19 mouse cellular contexts compared by ENCODE assay signal in genomic region chr3:51221847-51222246, GRCm38 (mm10). TPM values are rescaled to one million over a fixed set of nuclear protein-coding genes. Genes with fewer than 3 reads are reported as not detected.
DNase-seq lines count a peak whose midpoint lies in the region; ATAC-seq and TF ChIP-seq lines count a peak whose summit lies in the region.
"Had no signal": no experiment of that assay in that cellular context is flagged by ENCODE, and none has a peak within 500 bp of the region (broad histone marks: within the 10 kb centered on the region; RNA-seq: fewer than 3 reads in every experiment).

No protein-coding gene starts in this region.

- ATAC-seq in heart, embryonic 13.5 days (ENCODE audit: extremely low read depth, insufficient number of reproducible peaks, low FRiP score, low TSS enrichment) = no peak
- ATAC-seq in heart, postnatal 0 days (ENCODE audit: insufficient read depth, low read depth) = peak; percentile 30
- ATAC-seq: activated CD4-positive, CD25-positive, alpha-beta regulatory T cell, adult 4 months; forebrain, embryonic 13.5 days; forebrain, postnatal 0 days; hindbrain, postnatal 0 days; Patski had no signal

- H3K4me2 ChIP-seq in heart, embryonic 13.5 days = peak overlapping the region; percentile 48
- peak overlapping the region; percentile 44 for H3K4me2 ChIP-seq in heart, postnatal 0 days (ENCODE audit: low read depth, low read length)
- H3K4me2 ChIP-seq: forebrain, embryonic 13.5 days; hindbrain, embryonic 13.5 days had no signal

- no peak for DNase-seq in heart, postnatal 25 days (ENCODE audit: low spot score)
- peak; percentile 61 for DNase-seq in heart, postnatal 0 days (ENCODE audit: low spot score)
- DNase-seq in heart, postnatal 4 days = no peak
- no peak for DNase-seq in embryo, embryonic 11 days
- DNase-seq: adrenal gland, postnatal 14 days; cerebellum, adult 9-10 months; cerebellum, postnatal 36 days; forebrain, postnatal 0 days; gastrocnemius, postnatal 14 days; kidney, adult 8-10 months had no signal

- peak overlapping the region; percentile 62 for H3K27ac ChIP-seq in heart, embryonic 13.5 days (replicated peaks)
- peak overlapping the region; percentile 81 for H3K27ac ChIP-seq in heart, postnatal 0 days (ENCODE audit: low read depth)
- peak overlapping the region; percentile 22; the same call in 1 of the 2 replicates for H3K27ac ChIP-seq in ES-Bruce4 (ENCODE audit: insufficient read depth, low read length)
- H3K27ac ChIP-seq: embryonic facial prominence, embryonic 10.5 days; forebrain, embryonic 13.5 days; hindbrain, embryonic 13.5 days; hindbrain, postnatal 0 days had no signal

- peaks cover 54% of the 10 kb centered on the region for H3K4me1 ChIP-seq in heart, embryonic 13.5 days
- peaks cover 38% of the 10 kb centered on the region for H3K4me1 ChIP-seq in heart, postnatal 0 days (ENCODE audit: control insufficient read depth, insufficient read depth)
- H3K4me1 ChIP-seq in E14TG2a.4 (replicated peaks; ENCODE audit: low read depth, low read length) = peaks cover 70% of the 10 kb centered on the region
- H3K4me1 ChIP-seq in ES-Bruce4 (ENCODE audit: control insufficient read depth, insufficient read depth, low read length) = peaks cover 2% of the 10 kb centered on the region

- TF ChIP-seq POLR2A in ES-Bruce4 (IDR thresholded peaks at IDR 0.05; ENCODE audit: insufficient read depth, low read length) = no peak

- no peak for TF ChIP-seq CTCF in heart, postnatal 0 days (IDR thresholded peaks at IDR 0.05; ENCODE audit: low read depth)
- TF ChIP-seq CTCF in E14TG2a.4 (conservative IDR thresholded peaks at IDR 0.05; ENCODE audit: low read length) = no peak
- TF ChIP-seq CTCF in ES-Bruce4 (IDR thresholded peaks at IDR 0.05; ENCODE audit: low read depth, low read length) = no peak

- no peaks in the 10 kb centered on the region for H3K36me3 ChIP-seq in heart, embryonic 13.5 days
- no peaks in the 10 kb centered on the region for H3K36me3 ChIP-seq in heart, postnatal 0 days (replicated peaks; ENCODE audit: control insufficient read depth, insufficient read depth, low read length)
- H3K36me3 ChIP-seq in E14TG2a.4 (ENCODE audit: insufficient read depth, low read length) (peaks cover 7% of the 10 kb centered on the region), ES-Bruce4 (ENCODE audit: control insufficient read depth, insufficient read depth, low read length, poor library complexity, severe bottlenecking) (no peaks in the 10 kb centered on the region)
- H3K36me3 ChIP-seq: hindbrain, embryonic 13.5 days had no signal

- no peak overlapping the region for H3K4me3 ChIP-seq in heart, embryonic 13.5 days
- no peak overlapping the region for H3K4me3 ChIP-seq in heart, postnatal 0 days (ENCODE audit: low read depth, low read length)
- peak overlapping the region; percentile 27 for H3K4me3 ChIP-seq in E14TG2a.4 (replicated peaks; ENCODE audit: low read length)
- no peak overlapping the region for H3K4me3 ChIP-seq in ES-Bruce4 (ENCODE audit: low read depth, low read length)
- H3K4me3 ChIP-seq: embryonic facial prominence, embryonic 10.5 days; forebrain, embryonic 13.5 days; hindbrain, embryonic 13.5 days had no signal

- 39% methylated on average over 8 of the region's 8 CpGs for WGBS in heart, embryonic 13.5 days
- 30% methylated on average over 8 of the region's 8 CpGs for WGBS in heart, postnatal 0 days

- H3K9ac ChIP-seq in heart, embryonic 13.5 days = peak overlapping the region; percentile 48; the same call in 1 of the 2 replicates
- H3K9ac ChIP-seq in heart, postnatal 0 days (replicated peaks; ENCODE audit: low read depth, low read length) = no peak overlapping the region
- H3K9ac ChIP-seq in ES-Bruce4 (ENCODE audit: low read depth, poor library complexity, severe bottlenecking) = no peak overlapping the region
- H3K9ac ChIP-seq: forebrain, embryonic 13.5 days; forebrain, postnatal 0 days; hindbrain, embryonic 13.5 days had no signal

- intact Hi-C loops in heart, postnatal 25 days (cut with DNase I) = loop anchor here (2.0 kb wide), 1 partner anchor 23 kb away; no protein-coding TSS in a partner anchor

- TF ChIP-seq EP300 in heart, postnatal 0 days (IDR thresholded peaks at IDR 0.05; ENCODE audit: low read depth) = no peak
- TF ChIP-seq EP300 in ES-Bruce4 (IDR thresholded peaks at IDR 0.05; ENCODE audit: insufficient read depth, low read depth, low read length) = no peak

- H3K27me3 ChIP-seq in heart, embryonic 13.5 days (replicated peaks) = no peaks in the 10 kb centered on the region
- no peaks in the 10 kb centered on the region for H3K27me3 ChIP-seq in heart, postnatal 0 days (ENCODE audit: control insufficient read depth, insufficient read depth, low read length)
- H3K27me3 ChIP-seq in E14TG2a.4 (ENCODE audit: insufficient read depth, low read length) (no peaks in the 10 kb centered on the region), ES-Bruce4 (ENCODE audit: control insufficient read depth, insufficient read depth, low read length, poor library complexity, severe bottlenecking) (no peaks in the 10 kb centered on the region)
- H3K27me3 ChIP-seq: forebrain, embryonic 13.5 days; hindbrain, embryonic 13.5 days; Patski had no signal

- H3K9me3 ChIP-seq in heart, embryonic 13.5 days = no peaks in the 10 kb centered on the region
- H3K9me3 ChIP-seq in heart, postnatal 0 days (replicated peaks; ENCODE audit: control insufficient read depth, low read length) = no peaks in the 10 kb centered on the region
- H3K9me3 ChIP-seq in E14TG2a.4 (ENCODE audit: low read length) (no peaks in the 10 kb centered on the region), ES-Bruce4 (replicated peaks; ENCODE audit: control insufficient read depth, insufficient read depth, low read length, poor library complexity, severe bottlenecking) (no peaks in the 10 kb centered on the region)
- H3K9me3 ChIP-seq: forebrain, embryonic 13.5 days; hindbrain, embryonic 13.5 days had no signal

RNA-seq across cellular contexts. Expression of gene Noct, which starts 2.4 kb away (rescaled TPM):
- polyA plus RNA-seq in heart, embryonic 13.5 days (2015; fragmentation: Nextera tagmentation; extraction: Ambion mirVana) = 8.5 and 8.6 TPM in 2 replicates
- 10 to 100 TPM; 30.2 to 49.7 TPM for total RNA-seq in heart, postnatal 25 days (2021)
- total RNA-seq in heart, postnatal 0 days (2014; rRNA removed; ENCODE audit: low replicate concordance) = 28.1 and 35.6 TPM in 2 replicates
- polyA plus RNA-seq in heart, postnatal 0 days (2015; fragmentation: Nextera tagmentation; extraction: Ambion mirVana) = 8.5 and 11.9 TPM in 2 replicates
- total RNA-seq in heart, postnatal 4 days (2021) = 10 to 100 TPM; 27.8 to 31.0 TPM
- polyA plus RNA-seq in ES-Bruce4 (2011; ENCODE audit: insufficient read depth, insufficient read length, low read depth, missing spikeins) = 33.7 and 35.6 TPM in 2 replicates

Comparison
In these comparisons a context has a peak if more than half of its experiments do, and no peak if none do; other contexts are left out.
1. H3K27ac ChIP-seq: peak in every context shown above with its lines; median percentile 81 in heart, postnatal 0 days; 62 in heart, embryonic 13.5 days; 22 in ES-Bruce4.